Mouse (Mus musculus) adipocyte (in vitro differentiated cells): ENCODE results near the gene Bfsp1.

ENCODE experiments used
- DNase-seq: peaks from one replicate; pipeline ENCODE4 v3.0.0-alpha.2; 2016; ENCODE audit warnings: low spot score

Gene Bfsp1

GRCm38 (mm10) chr2:143862484-143863231 is at the start of gene Bfsp1:
Gene Bfsp1 (minus strand): TSS chr2:143863173.
- DNase-seq, result no peak

DNA sequence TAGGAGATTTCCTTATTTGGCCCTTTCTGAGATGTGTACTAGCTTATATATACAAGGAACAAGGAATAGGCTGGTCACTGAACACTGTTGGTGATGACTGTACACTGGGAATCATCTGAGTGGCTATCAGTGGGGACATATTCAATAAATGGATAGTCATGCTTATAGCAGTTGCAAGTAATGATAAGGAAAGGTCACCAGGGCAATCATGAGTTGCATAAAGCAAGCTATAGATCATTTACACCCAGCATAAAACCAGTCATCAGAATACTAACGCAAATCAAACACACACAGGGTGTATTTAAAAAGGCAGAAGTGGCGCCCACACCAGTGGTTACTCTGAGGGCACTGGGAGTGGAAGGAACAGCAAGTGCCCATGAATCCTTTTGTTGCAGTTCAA is 49.2 kb upstream of the Bfsp1 start:
- no peak for DNase-seq

DNA sequence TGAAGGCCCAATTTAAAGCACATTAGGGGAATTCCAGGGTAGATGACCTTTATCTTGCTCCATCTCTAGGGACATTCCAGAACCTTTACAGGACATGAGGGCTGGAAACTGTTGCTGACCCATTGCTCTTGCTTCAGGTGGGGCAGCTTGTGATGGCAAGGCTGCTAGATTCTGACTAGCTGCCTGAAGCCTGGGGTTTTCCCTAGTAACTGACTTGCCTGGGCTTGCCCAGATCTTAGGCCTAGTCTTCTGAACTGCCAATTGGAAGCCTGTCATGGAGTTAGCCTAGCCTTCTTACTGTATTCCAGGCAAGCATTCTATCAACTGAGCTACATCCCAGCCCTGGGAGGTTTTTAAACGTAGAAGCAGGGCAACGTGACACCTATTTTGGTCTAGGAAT is 46.3 kb upstream of the Bfsp1 start:
- DNase-seq, result no peak

DNA sequence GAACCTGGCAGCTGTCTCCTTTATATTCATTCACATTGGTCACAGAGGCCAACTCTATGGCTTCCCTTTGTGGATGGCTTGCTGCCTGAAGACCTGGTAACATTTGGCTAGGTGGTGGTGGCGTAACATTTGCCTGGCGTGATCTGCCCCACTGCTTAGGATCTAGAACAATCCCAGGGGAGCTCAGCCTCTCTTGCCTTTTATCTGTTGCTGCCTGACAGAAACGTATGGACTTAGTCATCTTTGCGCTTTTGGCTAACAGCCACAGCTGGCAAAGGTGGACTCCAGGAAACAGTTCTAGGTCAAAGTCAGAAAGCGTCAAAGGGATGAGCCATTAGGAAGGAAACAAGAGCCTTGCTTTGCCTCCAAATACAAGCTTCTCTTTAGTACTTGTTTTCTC is 41.9 kb upstream of the Bfsp1 start:
- peak; percentile 23 for DNase-seq

- DNase-seq, result peak; percentile 38
These were observed 40.5 kb upstream of the Bfsp1 start for GRCm38 (mm10) chr2:143903376-143904045.

- no peak for DNase-seq
These were observed 37.9 kb upstream of the Bfsp1 start for GRCm38 (mm10) chr2:143900821-143901351.

GRCm38 (mm10) chr2:143899470-143900220 is 36.7 kb upstream of the Bfsp1 start:
- no peak for DNase-seq

DNA sequence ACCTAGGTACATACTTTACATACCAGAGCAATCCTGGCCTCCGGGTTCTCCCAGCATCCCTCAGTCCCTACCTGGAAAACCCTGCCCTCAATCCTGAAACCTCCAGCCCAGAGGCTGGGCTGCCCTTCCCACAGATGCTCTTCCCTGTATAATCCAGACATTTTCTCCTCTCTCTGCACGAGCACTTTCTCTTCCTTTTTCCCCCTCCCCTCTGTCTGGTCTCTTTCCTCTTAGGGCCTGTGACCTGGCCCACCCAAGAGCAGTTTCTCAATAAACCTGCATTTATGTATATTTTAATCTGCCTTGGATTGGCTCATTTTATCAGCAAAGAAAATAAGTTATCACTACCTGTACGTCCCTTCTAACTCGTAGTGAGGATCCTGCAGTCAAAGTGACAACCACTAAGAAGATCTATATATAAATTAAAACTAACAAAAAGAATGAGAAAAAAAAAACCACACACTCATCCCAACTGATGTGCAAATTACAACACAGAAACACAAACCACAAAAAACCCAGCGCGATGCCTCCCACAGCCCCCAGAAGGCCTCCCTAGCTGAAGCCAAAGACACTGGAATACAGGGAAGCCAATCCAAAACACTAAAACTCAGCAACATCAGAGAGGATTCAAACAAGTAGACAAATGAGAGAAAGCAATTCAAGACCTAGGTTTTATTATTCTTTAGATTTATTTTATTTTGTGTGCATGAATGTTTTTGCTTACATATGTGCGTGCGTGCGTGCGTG is 28.5 kb upstream of the Bfsp1 start:
- DNase-seq, result no peak

DNA sequence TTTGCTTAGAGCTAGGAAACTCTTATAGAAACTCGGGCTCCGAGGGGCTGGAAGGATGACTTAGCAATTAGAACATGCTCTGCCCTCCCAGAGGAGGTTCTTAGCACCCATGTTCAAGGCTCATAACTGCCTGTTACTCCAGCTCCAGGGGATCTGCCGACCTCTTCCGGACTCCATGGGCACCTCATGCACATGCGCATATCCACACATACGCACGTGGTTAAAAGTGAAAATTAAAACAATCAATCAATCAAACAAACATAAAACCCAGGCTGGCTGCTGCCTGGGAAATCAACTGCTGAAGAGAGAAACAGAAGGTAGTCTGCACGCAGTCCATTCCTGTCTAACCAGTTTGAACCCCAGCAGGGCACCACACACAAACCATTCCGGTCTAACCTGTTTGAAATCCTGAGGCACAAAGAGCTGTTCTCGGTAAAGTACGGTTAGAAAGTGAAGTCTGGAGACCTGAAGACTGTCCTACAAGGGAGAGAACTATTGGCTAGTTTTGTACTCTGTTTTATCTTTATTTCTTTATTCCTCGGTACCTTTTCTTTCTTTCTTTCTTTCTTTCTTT is 27.0 kb upstream of the Bfsp1 start:
- DNase-seq, result no peak

GRCm38 (mm10) chr2:143889131-143889859 is 26.3 kb upstream of the Bfsp1 start:
- DNase-seq, result no peak

- DNase-seq, result no peak
These were observed 19.8 kb upstream of the Bfsp1 start for GRCm38 (mm10) chr2:143882606-143883288.

- DNase-seq, result no peak
These were observed 19.0 kb upstream of the Bfsp1 start for GRCm38 (mm10) chr2:143882002-143882401.

GRCm38 (mm10) chr2:143879311-143879710 is 16.3 kb upstream of the Bfsp1 start:
- DNase-seq, result no peak

DNA sequence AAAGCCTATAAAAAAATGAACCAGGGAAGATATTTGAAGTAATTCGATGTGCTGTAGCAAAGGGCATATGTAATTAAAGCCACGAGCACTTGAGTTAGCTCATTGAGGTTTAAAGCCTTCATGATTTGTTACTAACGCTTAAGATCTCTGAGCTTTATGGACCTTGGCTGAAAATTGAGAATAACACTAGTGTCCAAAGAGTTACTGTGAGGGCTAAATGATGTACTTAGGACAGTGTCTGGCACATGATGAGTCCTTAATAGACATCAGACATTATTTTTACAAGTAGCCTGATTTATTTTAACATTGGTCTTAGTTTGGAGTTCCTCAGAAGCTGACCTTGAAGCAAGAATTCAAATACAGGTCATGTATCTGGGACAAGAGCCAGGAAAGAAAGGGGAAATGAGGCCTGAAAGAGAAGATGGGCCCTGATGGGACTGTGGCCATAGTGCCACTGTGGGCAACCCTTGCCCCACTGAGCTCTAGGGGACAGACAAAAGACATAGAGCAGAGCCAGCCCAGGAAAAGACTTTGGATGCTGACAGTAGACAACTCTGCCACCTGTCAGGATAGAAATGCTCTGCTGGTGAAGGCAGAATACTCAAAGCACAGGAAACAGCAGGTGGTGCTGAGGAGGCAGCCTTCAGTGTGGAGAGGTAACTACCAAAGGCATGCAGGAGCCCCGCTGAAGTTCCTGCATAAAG is 14.1 kb upstream of the Bfsp1 start:
- no peak for DNase-seq

GRCm38 (mm10) chr2:143876026-143876425 is 13.1 kb upstream of the Bfsp1 start:
- DNase-seq, result peak; percentile 82

DNA sequence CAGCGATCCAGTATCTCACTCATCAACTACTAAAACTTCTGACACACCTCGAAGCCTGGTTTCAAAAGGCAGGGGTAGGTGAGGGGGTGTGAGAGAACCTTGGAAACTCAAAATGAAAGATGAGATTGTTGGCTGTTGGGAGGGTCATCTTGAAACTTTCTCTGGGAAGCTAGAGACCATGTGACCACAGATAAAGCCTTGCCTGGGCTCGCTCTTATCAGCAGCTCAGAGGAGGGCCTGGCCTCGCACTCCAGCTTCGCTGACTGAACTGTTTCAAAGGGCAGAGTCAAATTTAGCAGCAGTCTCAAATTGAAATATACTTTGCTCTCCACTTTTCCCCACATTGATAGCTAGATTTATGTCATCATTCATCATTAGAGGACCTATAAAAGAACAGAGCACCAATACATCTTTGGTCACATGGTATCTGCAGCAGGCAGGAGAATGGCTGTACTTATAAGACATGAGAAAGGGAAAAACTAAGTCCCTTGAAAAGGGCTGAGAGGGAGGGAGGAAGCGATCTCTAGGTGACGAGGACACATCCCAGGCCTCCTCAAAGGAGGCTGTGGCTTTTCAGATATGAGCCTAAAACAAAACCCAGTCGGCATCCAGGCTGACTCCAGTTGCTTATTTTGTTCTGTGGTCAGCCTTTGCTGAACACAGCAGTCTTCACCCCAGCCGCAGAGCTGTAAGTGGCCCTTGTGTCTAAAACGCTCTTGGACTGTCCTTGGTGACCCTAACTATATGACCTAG is 8.1 kb upstream of the Bfsp1 start:
- DNase-seq, result no peak

GRCm38 (mm10) chr2:143867326-143867725 is 4.4 kb upstream of the Bfsp1 start:
- DNase-seq, result peak; percentile 92

GRCm38 (mm10) chr2:143864600-143864999 is 1.6 kb upstream of the Bfsp1 start:
- no peak for DNase-seq

GRCm38 (mm10) chr2:143859166-143859565 is 3.8 kb downstream of the Bfsp1 start:
- no peak for DNase-seq
